Mouse (Mus musculus) liver, embryonic 14.5 days (tissue): ENCODE measurements around the gene Mex3d.

Experiments used
- CTCF ChIP-seq: IDR thresholded peaks from 2 replicates; pipeline ENCODE4 v1.5.1; 2016; ENCODE audit warnings: antibody characterized with exemption, low read depth, control low read depth
- EP300 ChIP-seq: IDR thresholded peaks from 2 replicates; pipeline ENCODE4 v1.6.1; 2016; ENCODE audit warnings: antibody characterized with exemption, low read depth

DNA sequence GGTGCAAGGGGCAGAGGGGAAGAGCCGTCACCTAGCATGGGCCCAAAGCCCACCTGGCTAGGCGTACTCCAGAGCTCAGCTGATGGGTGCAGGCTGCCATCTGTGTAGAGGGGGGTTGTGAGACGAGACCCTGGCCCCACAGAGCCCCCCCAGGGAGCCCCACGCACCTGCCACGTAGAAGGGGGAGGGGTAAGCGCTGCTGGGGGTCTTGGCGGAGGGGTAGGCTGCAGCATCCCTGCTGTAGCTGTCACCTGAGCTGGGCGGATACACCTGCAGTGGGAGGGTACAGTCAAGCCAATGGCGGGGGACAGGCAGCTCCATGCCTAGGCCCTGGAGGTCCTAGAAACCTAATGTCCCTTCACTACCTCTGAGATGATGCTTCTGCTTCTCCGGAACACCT lies 29.9 kb upstream of the Mex3d start:
- TF ChIP-seq CTCF (no peak), EP300 (no peak)
